Mouse (Mus musculus): ENCODE results near the gene Mgp. TPM values are rescaled to one million over a fixed set of nuclear protein-coding genes. Genes with fewer than 3 reads are reported as not detected.

Mgp gene
- 92.3 TPM for polyA plus RNA-seq (2015; fragmentation: Illumina TruSeq; extraction: RNeasy Lipid Tissue Mini Kit (QIAGEN cat#74804); ENCODE audit: low read depth, low replicate concordance)

GRCm38 (mm10) chr6:136875670-136876069 lies at the start of gene Mgp:
Gene Mgp, minus strand, starts transcription at chr6:136875823.

GRCm38 (mm10) chr6:136923532-136923931 lies 47.9 kb upstream of the Mgp start, which contains the start of gene Pde6h:
Gene Pde6h, plus strand, starts transcription at chr6:136923832.

GRCm38 (mm10) chr6:136922080-136922479 lies 46.5 kb upstream of the Mgp start, which contains the start of gene Erp27:
Gene Erp27, minus strand, starts transcription at chr6:136922180.

GRCm38 (mm10) chr6:136857186-136857872 lies 18.3 kb downstream of the Mgp start, which contains the start of gene Art4:
Gene Art4, minus strand, starts transcription at chr6:136857733.

GRCm38 (mm10) chr6:136835352-136835751 lies 40.3 kb downstream of the Mgp start, which contains the start of gene Smco3:
Gene Smco3, minus strand, starts transcription at chr6:136835452.

GRCm38 (mm10) chr6:136827881-136828561 lies 47.6 kb downstream of the Mgp start, which contains the start of gene Wbp11:
Gene Wbp11, minus strand, starts transcription at chr6:136828233.

GRCm38 (mm10) chr6:136827516-136827880 lies 48.1 kb downstream of the Mgp start, which contains the start of gene BC049715:
Gene BC049715, plus strand, starts transcription at chr6:136827626.

Other genes starting within 250 kb of the Mgp start
- 0.37 TPM for gene Plbd1, start 213.9 kb downstream of the Mgp start, polyA plus RNA-seq (2015; fragmentation: Illumina TruSeq; extraction: RNeasy Lipid Tissue Mini Kit (QIAGEN cat#74804); ENCODE audit: low read depth, low replicate concordance)
- 0.48 TPM for gene Gucy2c, start 94.1 kb downstream of the Mgp start, polyA plus RNA-seq (2015; fragmentation: Illumina TruSeq; extraction: RNeasy Lipid Tissue Mini Kit (QIAGEN cat#74804); ENCODE audit: low read depth, low replicate concordance)
- not detected for gene Hist4h4, start 71.4 kb downstream of the Mgp start, polyA plus RNA-seq (2015; fragmentation: Illumina TruSeq; extraction: RNeasy Lipid Tissue Mini Kit (QIAGEN cat#74804); ENCODE audit: low read depth, low replicate concordance)
- 38.7 TPM for gene H2afj, start 67.6 kb downstream of the Mgp start, polyA plus RNA-seq (2015; fragmentation: Illumina TruSeq; extraction: RNeasy Lipid Tissue Mini Kit (QIAGEN cat#74804); ENCODE audit: low read depth, low replicate concordance)
- gene BC049715, start 48.2 kb downstream of the Mgp start, polyA plus RNA-seq (2015; fragmentation: Illumina TruSeq; extraction: RNeasy Lipid Tissue Mini Kit (QIAGEN cat#74804); ENCODE audit: low read depth, low replicate concordance), result 1.6 TPM
- gene Wbp11, start 47.6 kb downstream of the Mgp start, polyA plus RNA-seq (2015; fragmentation: Illumina TruSeq; extraction: RNeasy Lipid Tissue Mini Kit (QIAGEN cat#74804); ENCODE audit: low read depth, low replicate concordance), result 60.9 TPM
- gene Smco3, start 40.4 kb downstream of the Mgp start, polyA plus RNA-seq (2015; fragmentation: Illumina TruSeq; extraction: RNeasy Lipid Tissue Mini Kit (QIAGEN cat#74804); ENCODE audit: low read depth, low replicate concordance), result 13.2 TPM
- gene Art4, start 18.1 kb downstream of the Mgp start, polyA plus RNA-seq (2015; fragmentation: Illumina TruSeq; extraction: RNeasy Lipid Tissue Mini Kit (QIAGEN cat#74804); ENCODE audit: low read depth, low replicate concordance), result 0.18 TPM
- 0.54 TPM for gene Erp27, start 46.4 kb upstream of the Mgp start, polyA plus RNA-seq (2015; fragmentation: Illumina TruSeq; extraction: RNeasy Lipid Tissue Mini Kit (QIAGEN cat#74804); ENCODE audit: low read depth, low replicate concordance)
- 2.7 TPM for gene Pde6h, start 48.0 kb upstream of the Mgp start, polyA plus RNA-seq (2015; fragmentation: Illumina TruSeq; extraction: RNeasy Lipid Tissue Mini Kit (QIAGEN cat#74804); ENCODE audit: low read depth, low replicate concordance)
- gene Arhgdib, start 66.1 kb upstream of the Mgp start, polyA plus RNA-seq (2015; fragmentation: Illumina TruSeq; extraction: RNeasy Lipid Tissue Mini Kit (QIAGEN cat#74804); ENCODE audit: low read depth, low replicate concordance), result 29.8 TPM

Measured in brain, adult 10 weeks (tissue).